Mouse (Mus musculus): Measurements from ENCODE around the gene Cmtr2.

Gene Cmtr2

DNA sequence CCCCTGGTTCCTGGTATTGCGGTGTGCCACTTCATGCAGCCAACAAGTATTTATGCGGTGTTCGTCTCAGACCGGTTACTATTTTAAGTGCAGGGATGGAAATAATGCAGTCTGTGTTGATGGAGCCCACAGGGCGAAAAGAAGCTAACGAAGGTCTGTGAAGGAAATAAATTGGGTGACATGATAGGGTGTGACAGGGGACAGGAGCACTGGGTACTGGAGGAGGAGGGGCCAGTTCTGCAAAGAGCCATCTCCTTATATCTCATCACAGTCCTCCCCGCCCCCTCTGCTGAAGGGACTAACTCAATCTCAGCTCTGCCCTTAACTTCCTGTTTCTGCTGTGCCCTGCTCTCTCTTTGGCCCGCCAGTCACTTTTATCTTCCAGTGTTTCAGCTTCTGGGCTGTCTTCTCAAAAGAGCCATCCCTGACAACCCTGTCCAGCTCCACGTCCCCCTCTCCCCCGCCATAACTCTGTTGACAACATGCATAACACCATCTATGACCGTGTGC is 50.4 kb downstream of the Cmtr2 start:
- DNase-seq (ENCODE audit: low spot score): no peak

DNA sequence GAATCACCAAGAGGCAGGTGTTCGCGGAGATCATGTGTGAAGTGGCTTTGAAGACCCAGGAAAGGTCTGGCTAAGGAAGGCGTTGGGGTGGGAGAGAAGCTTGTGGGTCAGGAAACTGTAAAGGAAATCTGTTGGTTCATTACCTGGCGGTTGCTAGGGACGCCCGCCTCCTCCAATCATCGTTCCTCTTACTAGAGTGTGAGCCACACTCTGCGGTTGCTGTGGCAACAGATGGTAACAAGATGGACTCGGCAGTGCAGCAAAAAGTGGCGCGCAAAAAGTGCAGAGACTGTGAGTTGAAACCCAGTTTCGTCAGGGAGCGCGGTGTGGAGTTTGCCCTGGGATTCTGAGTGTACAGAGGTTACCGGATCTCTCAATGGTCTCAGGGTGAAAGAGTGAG is 51.3 kb downstream of the Cmtr2 start, which contains the start of gene Hydin:
Gene Hydin, plus strand, starts transcription at position 237 of the 400 bp plus-strand sequence.
- DNase-seq (ENCODE audit: low spot score): no peak

DNA sequence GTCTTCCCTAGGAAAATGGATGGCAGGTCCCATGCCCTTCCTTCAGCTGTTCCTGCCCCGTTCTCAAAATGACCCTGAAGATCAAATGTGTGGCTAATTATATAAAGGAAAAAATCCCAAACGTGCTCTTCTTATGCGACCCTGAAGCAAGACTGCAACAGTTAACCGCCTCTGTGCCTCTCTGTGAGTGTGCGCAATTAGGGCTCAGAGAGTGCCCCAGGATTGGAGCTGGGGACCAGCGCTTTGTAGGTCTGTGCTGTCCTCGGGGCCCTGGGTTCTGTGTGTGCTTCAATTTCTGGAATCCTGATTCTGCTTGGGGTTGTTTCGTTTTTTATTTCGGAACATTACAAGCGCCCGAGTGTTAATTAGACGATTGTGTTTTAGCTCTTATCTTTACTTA is 51.8 kb downstream of the Cmtr2 start:
- no peak for DNase-seq (ENCODE audit: low spot score)

DNA sequence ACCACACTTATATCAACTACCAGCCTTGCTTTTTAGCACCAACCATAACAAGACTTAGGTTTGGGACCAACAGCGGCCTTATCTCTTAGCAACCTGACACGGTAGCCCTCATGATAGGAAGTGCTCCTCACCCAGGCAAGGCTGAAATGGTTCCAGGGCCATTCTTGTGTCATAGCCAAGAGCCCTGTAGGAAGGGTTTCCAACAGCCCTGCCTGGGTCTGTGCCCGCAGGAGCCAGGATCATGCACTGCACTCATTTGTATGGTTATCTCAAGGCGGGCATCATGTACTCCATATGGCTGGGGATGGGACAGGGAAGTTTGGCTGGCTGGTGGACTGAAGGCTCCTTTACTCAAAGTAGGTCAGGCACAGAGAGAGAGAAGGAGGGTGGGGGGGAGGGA is 55.2 kb downstream of the Cmtr2 start:
- DNase-seq (ENCODE audit: low spot score): no peak

DNA sequence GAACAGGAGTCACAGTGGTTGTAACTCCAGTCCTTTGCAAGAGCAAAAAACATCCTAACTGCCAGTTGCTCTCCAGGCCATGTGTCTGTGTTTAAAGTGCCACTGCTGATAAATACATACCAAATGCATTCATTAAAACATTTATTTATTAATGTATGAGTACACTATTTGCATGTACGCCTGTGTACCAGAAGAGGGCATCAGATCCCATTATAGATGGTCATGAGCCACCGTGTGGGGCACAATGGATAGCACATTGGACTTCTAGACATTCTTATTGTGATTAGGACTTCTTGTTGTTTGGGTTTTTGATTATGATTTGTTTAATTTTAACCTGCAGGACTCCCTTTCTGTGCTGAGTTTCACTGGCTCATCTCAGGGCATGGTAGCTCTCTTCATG is 57.9 kb downstream of the Cmtr2 start:
- no peak for DNase-seq (ENCODE audit: low spot score)
